Mouse (Mus musculus): ENCODE measurements around the gene Arfip2.

DNA sequence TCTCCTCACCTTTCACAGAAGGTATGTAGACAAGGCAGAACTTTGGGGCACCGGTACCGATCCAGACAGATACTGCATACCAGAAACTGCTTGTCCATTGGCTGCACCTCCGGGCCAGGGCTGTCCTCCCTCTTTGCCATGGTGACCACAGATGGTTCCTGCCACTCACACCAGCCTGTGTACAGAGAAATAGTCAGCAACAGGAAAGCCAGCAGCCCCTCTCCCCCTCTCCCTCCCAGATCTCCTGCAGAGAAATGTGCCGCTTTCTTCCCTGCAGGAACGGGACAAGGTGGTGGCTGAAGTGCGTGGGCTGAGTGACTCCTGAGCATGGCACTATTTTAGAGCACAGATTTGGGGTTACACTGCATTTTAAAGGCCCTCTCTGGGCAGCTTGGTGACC, 14.8 kb downstream of the Arfip2 start:
- TF ChIP-seq POLR2A (IDR thresholded peaks at IDR 0.05; ENCODE audit: borderline replicate concordance, low read depth, low read length) (no peak), CTCF (IDR thresholded peaks at IDR 0.05; ENCODE audit: low read depth, low read length) (no peak)
